Mouse (Mus musculus) embryonic facial prominence, embryonic 10.5 days (tissue): ENCODE data around the gene Morn3. TPM values are rescaled to one million over a fixed set of nuclear protein-coding genes. Genes with fewer than 3 reads are reported as not detected.

Experiments
- DNase-seq: peaks from one replicate; pipeline ENCODE4 v3.0.0-alpha.2; 2017; ENCODE audit warnings: low spot score
- H3K27ac ChIP-seq: fragments of 300-500 bp; sonication (generic); replicated peaks from 2 replicates; pipeline ENCODE4 v1.5.1; 2016; ENCODE audit warnings: mild to moderate bottlenecking
- H3K27me3 ChIP-seq: fragments of 300-500 bp; sonication (generic); replicated peaks from 2 replicates; pipeline ENCODE4 v1.6.1; 2016; ENCODE audit warnings: low read depth, mild to moderate bottlenecking; ENCODE audit not compliant: poor library complexity, severe bottlenecking
- H3K36me3 ChIP-seq: fragments of 300-500 bp; sonication (generic); replicated peaks from 2 replicates; pipeline ENCODE4 v1.6.1; 2016; ENCODE audit warnings: mild to moderate bottlenecking, moderate library complexity
- H3K4me1 ChIP-seq: fragments of 300-500 bp; sonication (generic); 2 replicates; pipeline ENCODE4 v1.6.1; 2016
- H3K4me3 ChIP-seq: fragments of 300-500 bp; sonication (generic); 2 replicates; pipeline ENCODE4 v1.5.1; 2016; ENCODE audit warnings: mild to moderate bottlenecking, moderate library complexity
- H3K9me3 ChIP-seq: fragments of 300-500 bp; sonication (generic); 2 replicates; pipeline ENCODE4 v1.6.1; 2016; ENCODE audit warnings: mild to moderate bottlenecking
- WGBS: fragments of 180-500 bp; shearing (Covaris S2); methylation state at CpG from one replicate; pipeline ENCODE4 v1.1.7; 2016; 5-methylcytosine and 5-hydroxymethylcytosine counted together
- polyA plus RNA-seq: library from polyadenylated mRNA; unstranded; fragments of >200 nt; fragmentation: Nextera tagmentation; extraction: Ambion mirVana; gene quantifications from 2 replicates; pipeline ENCODE4 v1.2.1, GENCODE M21; 2016

The Morn3 gene
- polyA plus RNA-seq, 1 experiment from 2014 or later: not detected

DNA sequence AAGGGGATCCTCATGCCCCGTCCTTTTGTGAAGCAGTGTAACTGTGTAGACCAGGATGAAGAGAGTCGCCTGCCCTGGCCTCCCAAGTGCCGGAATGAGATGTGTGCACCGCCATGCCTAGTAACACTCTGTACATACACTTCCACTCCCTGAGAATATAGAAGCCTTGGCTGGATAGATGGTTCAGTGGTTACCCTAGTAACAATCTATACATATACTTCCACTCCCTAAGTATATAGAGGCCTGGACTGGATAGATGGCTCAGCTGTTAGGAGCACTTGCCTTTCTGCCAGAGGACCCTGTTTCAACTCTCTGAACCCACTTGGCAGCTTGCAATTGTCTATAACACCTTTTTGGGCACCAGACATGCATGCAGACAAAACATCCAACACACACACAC, 11.7 kb downstream of the Morn3 start:
- no peak overlapping the region for H3K27ac ChIP-seq
- WGBS: 91% methylated on average over 4 of the region's 4 CpGs
- no peak overlapping the region for H3K4me3 ChIP-seq
- peaks cover 16% of the 10 kb centered on the region for H3K4me1 ChIP-seq
- 0 out of 2 replicates have a peak, but pooled peaks cover 3% of the 10 kb centered on the region for H3K27me3 ChIP-seq
- H3K36me3 ChIP-seq: peaks cover 22% of the 10 kb centered on the region
- DNase-seq: no peak
- H3K9me3 ChIP-seq: peaks cover 4% of the 10 kb centered on the region; the same call in 1 of the 2 replicates

GRCm38 (mm10) chr5:123033646-123034160, 13.1 kb downstream of the Morn3 start:
- H3K36me3 ChIP-seq: peaks cover 36% of the 10 kb centered on the region
- DNase-seq: no peak
- WGBS: 69% methylated on average over 7 of the region's 7 CpGs
- H3K27ac ChIP-seq: no peak overlapping the region
- H3K4me3 ChIP-seq: no peak overlapping the region
- H3K9me3 ChIP-seq: peaks cover 4% of the 10 kb centered on the region; the same call in 1 of the 2 replicates
- H3K27me3 ChIP-seq: 0 out of 2 replicates have a peak, but pooled peaks cover 3% of the 10 kb centered on the region
- peaks cover 5% of the 10 kb centered on the region; the same call in 1 of the 2 replicates for H3K4me1 ChIP-seq

GRCm38 (mm10) chr5:123031312-123031711, 15.5 kb downstream of the Morn3 start:
- Histone ChIP-seq H3K9me3 (peaks cover 4% of the 10 kb centered on the region; the same call in 1 of the 2 replicates), H3K27me3 (no peaks in the 10 kb centered on the region), H3K27ac (no peak overlapping the region), H3K4me3 (no peak overlapping the region), H3K4me1 (peaks cover 17% of the 10 kb centered on the region), H3K36me3 (peaks cover 36% of the 10 kb centered on the region)
- 87% methylated on average over 3 of the region's 3 CpGs for WGBS
- no peak for DNase-seq

GRCm38 (mm10) chr5:123029729-123030128, 17.1 kb downstream of the Morn3 start:
- Histone ChIP-seq H3K4me1 (peaks cover 19% of the 10 kb centered on the region), H3K9me3 (peaks cover 4% of the 10 kb centered on the region; the same call in 1 of the 2 replicates), H3K4me3 (no peak overlapping the region), H3K36me3 (peaks cover 41% of the 10 kb centered on the region), H3K27me3 (no peaks in the 10 kb centered on the region), H3K27ac (no peak overlapping the region)
- DNase-seq: no peak
- 64% methylated on average over 7 of the region's 7 CpGs for WGBS

GRCm38 (mm10) chr5:123027436-123027835, 19.4 kb downstream of the Morn3 start:
- Histone ChIP-seq H3K4me3 (no peak overlapping the region), H3K4me1 (peaks cover 19% of the 10 kb centered on the region), H3K27ac (no peak overlapping the region), H3K36me3 (peaks cover 40% of the 10 kb centered on the region), H3K27me3 (no peaks in the 10 kb centered on the region), H3K9me3 (peaks cover 4% of the 10 kb centered on the region; the same call in 1 of the 2 replicates)
- no peak for DNase-seq
- 77% methylated on average over 6 of the region's 6 CpGs for WGBS

GRCm38 (mm10) chr5:123026414-123026813, 20.4 kb downstream of the Morn3 start:
- Histone ChIP-seq H3K4me3 (no peak overlapping the region), H3K9me3 (peaks cover under 1% of the 10 kb centered on the region; the same call in 1 of the 2 replicates), H3K27ac (no peak overlapping the region), H3K4me1 (peaks cover 19% of the 10 kb centered on the region), H3K36me3 (peaks cover 30% of the 10 kb centered on the region), H3K27me3 (no peaks in the 10 kb centered on the region)
- no peak for DNase-seq
- 61% methylated on average over 6 of the region's 6 CpGs for WGBS

DNA sequence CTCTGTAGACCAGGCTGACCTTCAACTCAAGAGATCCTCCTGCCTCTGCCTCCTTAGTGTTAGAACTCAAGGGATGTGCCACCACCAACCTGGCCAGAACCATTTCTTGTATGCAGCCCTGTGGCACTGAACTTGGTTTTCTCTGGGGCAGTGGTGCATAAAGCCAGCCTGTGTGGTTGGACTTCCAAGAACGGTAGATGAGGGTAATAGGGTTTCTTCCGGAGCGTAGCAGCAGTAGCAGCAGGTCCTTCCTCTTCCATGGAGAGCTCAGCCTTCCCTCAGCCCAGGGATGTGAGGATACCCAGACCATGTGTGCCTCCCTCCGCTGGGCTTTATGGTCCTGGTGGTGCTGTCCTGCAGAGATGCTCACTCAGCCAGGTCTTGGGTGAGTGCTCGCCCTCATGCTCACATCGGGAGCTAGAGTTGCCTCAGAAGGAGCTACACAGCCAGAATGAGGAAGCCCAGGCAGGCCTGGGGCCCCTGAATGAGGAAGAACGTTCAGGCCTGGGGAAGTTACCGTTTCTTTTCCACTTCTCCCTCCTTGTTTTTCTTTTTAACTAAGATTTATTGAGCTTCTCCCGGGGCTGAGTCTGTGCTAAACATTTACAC, 21.7 kb downstream of the Morn3 start:
- DNase-seq: no peak
- no peaks in the 10 kb centered on the region for H3K9me3 ChIP-seq
- no peak overlapping the region for H3K4me3 ChIP-seq
- no peaks in the 10 kb centered on the region for H3K27me3 ChIP-seq
- H3K4me1 ChIP-seq: peaks cover 20% of the 10 kb centered on the region
- H3K27ac ChIP-seq: no peak overlapping the region
- peaks cover 19% of the 10 kb centered on the region for H3K36me3 ChIP-seq
- WGBS: 86% methylated on average over 9 of the region's 9 CpGs

GRCm38 (mm10) chr5:123024312-123024711, 22.5 kb downstream of the Morn3 start:
- Histone ChIP-seq H3K27me3 (no peaks in the 10 kb centered on the region), H3K4me3 (no peak overlapping the region), H3K27ac (no peak overlapping the region), H3K9me3 (no peaks in the 10 kb centered on the region), H3K4me1 (peaks cover 27% of the 10 kb centered on the region), H3K36me3 (peaks cover 11% of the 10 kb centered on the region)
- WGBS: 88% methylated on average over 6 of the region's 6 CpGs
- DNase-seq: no peak

- Histone ChIP-seq H3K36me3 (peaks cover 8% of the 10 kb centered on the region; the same call in 1 of the 2 replicates), H3K27me3 (no peaks in the 10 kb centered on the region), H3K4me1 (peaks cover 40% of the 10 kb centered on the region), H3K9me3 (no peaks in the 10 kb centered on the region), H3K27ac (no peak overlapping the region), H3K4me3 (no peak overlapping the region)
- WGBS: 89% methylated on average over 6 of the region's 6 CpGs
- DNase-seq: no peak
Measured at GRCm38 (mm10) chr5:123023049-123023448, 23.8 kb downstream of the Morn3 start.

- 91% methylated on average over 7 of the region's 7 CpGs for WGBS
- peaks cover 40% of the 10 kb centered on the region for H3K4me1 ChIP-seq
- H3K27ac ChIP-seq: no peak overlapping the region
- no peaks in the 10 kb centered on the region for H3K9me3 ChIP-seq
- H3K36me3 ChIP-seq: peaks cover 16% of the 10 kb centered on the region; the same call in 1 of the 2 replicates
- DNase-seq: no peak
- H3K4me3 ChIP-seq: no peak overlapping the region
- H3K27me3 ChIP-seq: peaks cover 2% of the 10 kb centered on the region; the same call in 1 of the 2 replicates
Measured at GRCm38 (mm10) chr5:123021438-123021837, 25.4 kb downstream of the Morn3 start.

DNA sequence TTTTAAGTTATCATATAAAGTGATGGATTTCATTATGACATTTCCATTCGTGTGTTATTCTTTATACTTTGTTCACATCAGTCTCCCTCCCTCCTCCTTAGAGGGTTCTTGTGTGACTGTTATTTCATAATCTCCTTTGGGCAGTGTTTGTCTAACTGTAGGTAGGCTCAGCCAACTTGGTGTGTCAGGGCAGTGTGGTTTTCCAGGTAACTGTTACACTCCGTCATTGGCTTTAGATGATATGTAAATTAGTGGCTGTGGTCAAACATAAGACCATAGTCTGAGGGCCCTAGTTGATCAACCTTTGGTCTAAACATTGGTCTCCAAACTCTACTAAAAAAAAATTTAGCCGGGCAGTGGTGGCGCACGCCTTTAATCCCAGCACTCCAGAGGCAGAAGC, 26.4 kb downstream of the Morn3 start:
- H3K9me3 ChIP-seq: no peaks in the 10 kb centered on the region
- H3K27me3 ChIP-seq: peaks cover 5% of the 10 kb centered on the region; the same call in 1 of the 2 replicates
- WGBS: 93% methylated on average over 5 of the region's 5 CpGs
- H3K27ac ChIP-seq: no peak overlapping the region
- DNase-seq: no peak
- H3K36me3 ChIP-seq: peaks cover 16% of the 10 kb centered on the region; the same call in 1 of the 2 replicates
- H3K4me1 ChIP-seq: peaks cover 42% of the 10 kb centered on the region
- H3K4me3 ChIP-seq: no peak overlapping the region

DNA sequence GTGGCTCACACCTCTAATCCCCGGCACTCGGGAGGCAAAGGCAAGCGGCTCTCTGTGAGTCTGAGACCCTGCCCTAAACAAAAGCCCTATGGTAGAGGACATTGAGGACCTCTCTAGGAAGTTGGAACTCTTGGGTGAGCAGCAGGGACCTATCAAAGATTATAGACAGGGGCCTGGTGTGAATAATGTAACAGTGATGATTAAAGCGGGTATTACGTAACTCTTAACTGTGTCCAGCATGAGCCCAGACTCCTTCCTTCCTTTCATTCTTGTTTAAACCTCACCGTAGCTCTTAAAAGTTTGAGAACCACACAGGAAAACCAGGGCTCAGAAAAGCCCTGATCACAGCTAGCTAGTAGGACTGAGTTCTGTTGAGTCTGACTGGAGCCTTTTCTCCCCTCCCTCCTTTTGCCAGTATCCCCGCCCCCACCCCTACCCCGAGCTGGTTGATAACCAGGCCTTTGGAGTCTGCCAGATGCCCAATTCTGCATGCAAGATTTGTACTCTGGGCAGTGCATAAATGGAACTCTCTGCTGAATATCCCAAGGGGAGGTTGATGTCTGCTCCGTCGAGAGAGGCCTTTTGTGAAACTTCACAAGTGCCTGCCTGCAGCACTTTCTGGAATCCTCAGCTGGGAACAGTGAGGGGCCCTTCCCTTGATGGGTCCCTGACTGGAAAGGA, 27.3 kb downstream of the Morn3 start:
- Histone ChIP-seq H3K4me3 (no peak overlapping the region), H3K27me3 (peaks cover 5% of the 10 kb centered on the region; the same call in 1 of the 2 replicates), H3K4me1 (peaks cover 49% of the 10 kb centered on the region), H3K9me3 (no peaks in the 10 kb centered on the region), H3K36me3 (peaks cover 11% of the 10 kb centered on the region; the same call in 1 of the 2 replicates), H3K27ac (peak overlapping the region; percentile 12; the same call in 1 of the 2 replicates)
- no peak for DNase-seq
- 64% methylated on average over 10 of the region's 10 CpGs for WGBS
